Mouse (Mus musculus) thymus, adult 2 months (tissue): ENCODE results near the gene Mrps34.

ENCODE experiments used
- CTCF ChIP-seq: fragments of 200-500 bp; IDR thresholded peaks from 2 replicates; pipeline ENCODE4 v1.5.1; 2012; ENCODE audit warnings: mild to moderate bottlenecking, control low read depth, low read length, moderate library complexity, borderline replicate concordance; ENCODE audit not compliant: control insufficient read depth, poor library complexity, insufficient read depth; ENCODE audit errors: extremely low read depth
- POLR2A ChIP-seq: fragments of 200-500 bp; IDR thresholded peaks from 2 replicates; pipeline ENCODE4 v1.6.1; 2012; ENCODE audit warnings: mild to moderate bottlenecking, low read length, control low read depth, moderate library complexity; ENCODE audit not compliant: control insufficient read depth, poor library complexity, insufficient read depth; ENCODE audit errors: extremely low read depth

- TF ChIP-seq CTCF = no peak
- TF ChIP-seq POLR2A = no peak
These were observed 46.3 kb upstream of the Mrps34 start for GRCm38 (mm10) chr17:24848600-24849031.
